Mouse (Mus musculus) ES-E14 (cell line): ENCODE measurements around the gene Pex19. TPM values are rescaled to one million over a fixed set of nuclear protein-coding genes. Genes with fewer than 3 reads are reported as not detected.

Experiments used
- DNase-seq: peaks from one replicate; pipeline ENCODE4 v3.0.0-alpha.2; 2013; ENCODE audit warnings: low read depth, low spot score
- H3K27ac ChIP-seq: 2 replicates; pipeline ENCODE4 v1.5.1; 2012; ENCODE audit warnings: low read depth, mild to moderate bottlenecking, low read length, moderate library complexity, mixed read lengths; ENCODE audit not compliant: poor library complexity, insufficient read depth, severe bottlenecking
- H3K36me3 ChIP-seq: 2 replicates; pipeline ENCODE4 v1.6.1; 2012; ENCODE audit warnings: mild to moderate bottlenecking, low read length, moderate library complexity, mixed read lengths; ENCODE audit not compliant: control insufficient read depth, poor library complexity, insufficient read depth, severe bottlenecking
- H3K4me1 ChIP-seq, 2 experiments: fragments of 150-350 bp in 1 of 2; sonication (generic) in 1 of 2; 2 replicates each; pipeline ENCODE4 v1.6.1; 2012; ENCODE audit warnings: low read length in 2 of 2, mild to moderate bottlenecking in 1 of 2, mixed read lengths in 1 of 2; ENCODE audit not compliant: control insufficient read depth in 2 of 2, insufficient read depth in 2 of 2, poor library complexity in 1 of 2
- H3K4me3 ChIP-seq, 2 experiments: fragments of 150-350 bp in 1 of 2; sonication (generic) in 1 of 2; 2 replicates each; pipeline ENCODE4 v1.5.1; 2012; ENCODE audit warnings: low read length in 2 of 2, low read depth in 1 of 2, mild to moderate bottlenecking in 1 of 2, mixed read lengths in 1 of 2; ENCODE audit not compliant: insufficient read depth in 1 of 2, poor library complexity in 1 of 2, severe bottlenecking in 1 of 2
- H3K9ac ChIP-seq: 2 replicates; pipeline ENCODE4 v1.6.1; 2012; ENCODE audit warnings: low read depth, mild to moderate bottlenecking, low read length, mixed read lengths; ENCODE audit not compliant: poor library complexity, insufficient read depth, severe bottlenecking
- H3K9me3 ChIP-seq: fragments of 150-350 bp; sonication (generic); 2 replicates; pipeline ENCODE4 v1.6.1; 2012; ENCODE audit warnings: low read depth, mild to moderate bottlenecking, low read length; ENCODE audit not compliant: control insufficient read depth, insufficient read depth
- CHD2 ChIP-seq: IDR thresholded peaks from 2 replicates; pipeline ENCODE4 v1.6.1; 2014; ENCODE audit warnings: mild to moderate bottlenecking, low read depth, low read length, inconsistent platforms
- HCFC1 ChIP-seq: IDR thresholded peaks from 2 replicates; pipeline ENCODE4 v1.6.1; 2012; ENCODE audit warnings: low read length, inconsistent platforms, borderline replicate concordance; ENCODE audit not compliant: insufficient read depth
- MAFK ChIP-seq: IDR thresholded peaks from 2 replicates; pipeline ENCODE4 v1.6.1; 2014; ENCODE audit warnings: mild to moderate bottlenecking, low read depth, low read length, inconsistent platforms; ENCODE audit not compliant: insufficient read depth
- ZC3H11A ChIP-seq: IDR thresholded peaks from 2 replicates; pipeline ENCODE4 v1.6.1; 2012; ENCODE audit warnings: low read depth, mild to moderate bottlenecking, inconsistent platforms, low read length, borderline replicate concordance
- ZNF384 ChIP-seq: IDR thresholded peaks from 2 replicates; pipeline ENCODE4 v1.6.1; 2012; ENCODE audit warnings: low read depth, low read length, inconsistent platforms
- in situ Hi-C, 2 experiments: fragments of 600-800 bp; cut with MboI; formaldehyde crosslinking; loops; one replicate each; pipeline ENCODE4 v1.15.1; 2025; ENCODE audit warnings: low sequenced_read_pairs in 2 of 2, inconsistent platforms in 1 of 2; ENCODE audit not compliant: unreplicated experiment in 2 of 2
- total RNA-seq: library from RNA; depleted of rRNA; stranded (reverse); fragments of 300-350 nt; gene quantifications from 2 replicates; pipeline ENCODE4 v1.2.3, GENCODE M21; 2012

Gene Pex19
- total RNA-seq, 1 experiment, result 81.7 TPM

DNA sequence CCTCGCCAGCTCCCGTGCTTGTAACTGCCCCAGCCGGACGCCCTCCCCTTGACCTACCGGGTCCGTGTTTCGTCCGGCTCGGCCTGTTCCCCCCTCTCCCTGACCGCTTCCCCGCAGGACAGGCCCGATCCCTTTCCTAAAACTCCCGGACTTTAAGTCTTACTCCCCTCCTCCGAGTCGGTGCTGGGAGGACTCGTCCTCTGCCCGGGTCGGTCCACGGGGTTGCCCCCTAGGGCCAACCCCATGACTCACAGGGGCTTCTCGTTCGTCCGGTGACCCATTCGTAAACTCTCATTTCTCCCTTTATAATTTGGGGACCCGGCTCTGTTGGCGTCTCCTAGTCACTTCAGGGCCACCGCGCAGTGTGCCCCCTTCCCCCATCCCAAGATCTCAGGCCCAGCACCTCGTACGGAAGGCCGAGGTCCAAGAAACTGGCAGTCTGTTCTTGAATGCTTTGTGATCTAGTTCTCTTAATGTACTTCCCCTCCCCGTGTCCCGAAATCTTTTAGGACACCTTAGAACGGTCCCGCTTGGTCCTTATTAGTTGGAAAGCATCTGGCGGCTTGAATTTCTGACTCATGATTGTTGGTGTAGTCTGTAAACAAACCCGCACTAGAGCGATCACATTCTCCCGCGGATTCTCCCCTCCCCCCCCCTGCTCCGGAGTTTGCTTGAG lies 21.9 kb downstream of the Pex19 start:
- H3K9ac ChIP-seq, result peak overlapping the region; percentile 97
- H3K9me3 ChIP-seq, result no peaks in the 10 kb centered on the region
- TF ChIP-seq ZC3H11A (no peak), MAFK (no peak), ZNF384 (no peak), CHD2 (no peak), HCFC1 (no peak)
- DNase-seq, result no peak
- H3K27ac ChIP-seq, result peak overlapping the region; percentile 85
- in situ Hi-C loops, result loop anchor here in 1 of 2 experiments (10.0 kb wide), 1 partner anchor 166 kb away; no protein-coding TSS in a partner anchor
- peaks cover 5% of the 10 kb centered on the region for H3K36me3 ChIP-seq
- peaks cover 1 to 2% of the 10 kb centered on the region in 2 experiments; a peak in 2 of 4 replicates for H3K4me1 ChIP-seq
- H3K4me3 ChIP-seq, result peak overlapping the region; percentile 88 to 94

DNA sequence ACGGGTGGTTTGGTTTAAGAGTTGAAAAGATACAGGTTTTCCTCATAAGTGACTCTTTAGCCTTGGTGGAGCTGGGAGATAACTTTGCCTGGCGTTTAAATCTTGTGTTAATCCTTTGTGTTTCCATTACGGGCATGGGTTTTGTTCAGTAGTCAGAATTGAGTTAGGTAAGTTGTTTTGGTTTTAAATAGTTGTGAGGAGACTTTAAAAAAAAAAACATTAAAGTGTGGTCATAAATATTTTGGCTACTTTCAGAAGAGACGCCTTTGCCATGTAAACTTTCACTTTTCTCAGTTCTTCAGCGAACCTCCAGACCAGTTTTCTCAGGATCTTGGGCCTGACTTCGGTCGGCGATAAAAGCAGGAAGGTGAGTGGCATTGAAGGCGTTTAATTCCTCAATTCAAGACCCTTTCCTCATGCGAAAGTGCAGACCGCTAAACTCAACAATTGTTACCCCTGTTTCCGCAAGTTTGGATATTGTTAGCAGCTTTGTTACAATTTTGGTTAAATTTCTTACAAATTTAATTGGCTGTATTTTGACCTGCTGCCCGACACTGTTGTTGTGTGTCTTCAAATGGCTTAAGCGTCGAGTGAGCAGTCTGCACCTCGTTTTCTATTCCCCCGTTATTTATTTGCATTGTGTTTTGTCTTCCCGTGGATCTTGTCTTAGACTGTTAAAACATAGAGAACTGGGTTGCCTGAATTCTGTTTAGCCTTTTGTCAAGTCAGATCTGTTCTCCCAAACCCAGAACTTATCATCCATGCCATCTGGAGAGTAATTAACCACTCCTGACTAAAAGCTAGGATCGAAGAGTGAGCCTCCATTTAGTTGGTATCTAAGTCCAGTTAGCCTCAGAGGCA lies 22.6 kb downstream of the Pex19 start:
- no peaks in the 10 kb centered on the region for H3K9me3 ChIP-seq
- no peak for TF ChIP-seq MAFK
- no peak for TF ChIP-seq CHD2
- no peak for TF ChIP-seq ZNF384
- no peak for TF ChIP-seq HCFC1
- no peak for TF ChIP-seq ZC3H11A
- H3K9ac ChIP-seq, result peak overlapping the region; percentile 97
- in situ Hi-C loops, result loop anchor here in 1 of 2 experiments (10.0 kb wide), 1 partner anchor 166 kb away; no protein-coding TSS in a partner anchor
- peaks cover 1 to 2% of the 10 kb centered on the region in 2 experiments; a peak in 2 of 4 replicates for H3K4me1 ChIP-seq
- no peak for DNase-seq
- H3K4me3 ChIP-seq, result peak overlapping the region; percentile 88 to 94
- H3K27ac ChIP-seq, result no peak overlapping the region
- H3K36me3 ChIP-seq, result peaks cover 5% of the 10 kb centered on the region

DNA sequence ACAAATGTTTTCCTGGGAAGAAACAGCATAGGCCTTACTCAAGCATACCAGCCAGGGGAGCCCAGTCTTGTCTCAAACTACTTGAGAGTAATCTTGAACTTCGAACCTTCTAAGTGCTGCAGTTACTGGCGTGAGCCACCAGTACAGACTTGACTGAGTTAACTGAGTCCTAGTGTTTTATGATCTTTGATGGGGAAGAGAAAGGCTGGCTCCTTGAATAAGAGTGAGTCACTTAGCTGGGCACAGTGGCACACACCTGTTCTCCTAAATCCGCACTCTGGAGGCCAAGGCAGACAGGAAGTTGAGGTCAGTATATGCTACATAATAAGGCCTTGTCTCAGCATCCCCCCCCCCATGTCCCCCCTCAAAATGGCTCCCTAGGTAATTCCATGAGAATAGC lies 28.0 kb downstream of the Pex19 start:
- DNase-seq, result no peak
- no peaks in the 10 kb centered on the region for H3K4me1 ChIP-seq
- H3K4me3 ChIP-seq, result no peak overlapping the region
- no peak overlapping the region for H3K9ac ChIP-seq
- no peaks in the 10 kb centered on the region for H3K9me3 ChIP-seq
- no peak overlapping the region for H3K27ac ChIP-seq
- in situ Hi-C loops, result no loop called here
- H3K36me3 ChIP-seq, result peaks cover 5% of the 10 kb centered on the region
- TF ChIP-seq MAFK (no peak), ZC3H11A (no peak), CHD2 (no peak), ZNF384 (no peak), HCFC1 (no peak)

DNA sequence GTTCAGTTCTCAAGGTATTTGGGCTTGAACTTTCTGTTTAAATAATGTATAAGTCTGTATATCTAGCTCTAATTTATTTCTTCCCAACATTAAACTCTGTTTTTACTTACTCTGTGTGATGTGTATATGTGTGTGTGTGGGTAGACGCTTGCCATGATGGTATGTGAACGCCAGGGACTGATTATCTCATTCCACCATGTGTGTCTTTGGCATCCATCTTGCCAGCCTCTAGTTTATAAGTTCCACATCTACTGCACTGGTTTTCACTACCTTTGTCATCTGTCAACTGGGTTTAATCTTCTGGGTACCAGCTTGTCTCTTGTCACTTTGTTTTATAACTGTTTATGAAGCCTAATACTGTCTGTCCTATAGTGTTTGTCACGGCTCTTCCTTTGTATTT lies 29.0 kb downstream of the Pex19 start:
- Histone ChIP-seq H3K27ac (no peak overlapping the region), H3K9me3 (no peaks in the 10 kb centered on the region), H3K4me1 (no peaks in the 10 kb centered on the region), H3K9ac (no peak overlapping the region), H3K4me3 (no peak overlapping the region), H3K36me3 (peaks cover 5% of the 10 kb centered on the region)
- no peak for DNase-seq
- TF ChIP-seq HCFC1, result no peak
- no peak for TF ChIP-seq MAFK
- TF ChIP-seq ZC3H11A, result no peak
- TF ChIP-seq CHD2, result no peak
- TF ChIP-seq ZNF384, result no peak
- in situ Hi-C loops, result no loop called here
